Mouse (Mus musculus): ENCODE measurements around the gene Zfp207.
"Not testable (repeated sequence)": the region's sequence is repeated elsewhere in the genome, so short reads cannot be mapped to it uniquely, and the experiment has no call there.

DNA sequence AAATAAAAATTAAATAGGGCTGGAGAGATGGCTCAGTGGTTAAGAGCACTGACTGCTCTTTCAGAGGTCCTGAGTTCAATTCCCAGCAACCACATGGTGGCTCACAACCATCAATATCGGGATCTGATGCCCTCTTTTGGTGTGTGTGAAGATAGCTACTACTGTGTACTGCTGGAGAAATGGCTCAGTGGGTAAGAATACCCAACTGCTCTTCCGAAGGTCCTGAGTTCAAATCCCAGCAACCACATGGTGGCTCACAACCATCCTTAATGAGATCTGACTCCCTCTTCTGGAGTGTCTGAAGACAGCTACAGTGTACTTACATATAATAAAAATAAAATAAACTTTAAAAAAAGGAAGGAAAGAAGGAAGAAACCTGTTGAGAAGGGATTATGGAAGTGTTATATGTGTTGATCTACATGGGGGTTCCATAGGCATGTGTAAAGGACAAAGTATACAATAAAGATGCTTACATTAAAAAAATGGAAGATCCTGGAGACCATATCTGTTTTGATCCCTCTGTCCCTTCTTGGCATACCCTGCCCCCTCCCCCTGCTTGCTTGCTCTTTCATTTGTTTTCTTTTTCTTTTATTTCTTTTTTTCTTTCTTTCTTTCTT is 4.5 kb upstream of the Zfp207 start:
- TF ChIP-seq CTCF, EP300 (IDR thresholded peaks at IDR 0.05; ENCODE audit: low read depth): not testable (repeated sequence)

Data from liver, embryonic 14.5 days (tissue).